Mouse (Mus musculus) retina, postnatal 1 day (tissue): ENCODE data around the gene Nupl1.

Source experiments
- DNase-seq: peaks from one replicate; pipeline ENCODE4 v3.0.0-alpha.2; 2012

The Nupl1 gene

DNA sequence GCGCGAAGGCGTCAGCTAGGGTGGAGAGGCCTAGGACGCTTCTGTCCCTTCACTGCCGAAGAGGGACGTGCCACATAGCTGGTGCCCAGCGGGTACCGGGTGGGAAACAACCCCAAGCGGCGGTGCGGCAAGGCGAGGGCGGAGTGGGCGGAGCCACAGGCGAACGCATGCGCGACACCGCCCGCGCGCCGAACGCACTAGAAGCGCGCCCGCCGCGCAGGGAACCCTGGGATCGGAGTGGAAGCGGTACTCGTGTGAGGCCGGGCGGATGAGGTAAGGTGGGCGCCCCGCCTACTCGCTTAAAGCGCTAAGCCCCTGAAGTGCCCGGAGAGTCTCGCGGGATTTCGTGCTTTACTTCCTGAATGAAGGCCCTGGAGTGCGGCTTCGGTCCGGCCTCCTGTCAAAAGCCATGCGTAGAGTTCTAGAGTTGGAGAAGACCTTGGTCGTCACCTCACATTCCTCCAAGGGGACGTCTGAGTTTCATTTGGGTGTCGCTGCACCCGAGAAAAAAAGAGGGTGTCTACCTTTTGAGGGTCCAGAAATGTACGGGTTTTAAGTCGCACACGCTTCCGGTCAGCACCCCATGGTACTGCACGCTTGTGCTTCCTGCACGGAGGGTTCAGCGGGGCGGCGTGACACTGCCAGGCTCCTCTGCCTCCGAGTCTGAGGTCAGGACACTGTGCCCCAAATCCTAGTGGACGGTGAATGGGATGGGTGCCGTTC lies at the start of gene Nupl1, which contains the start of gene Gm49336:
TSS of gene Nupl1 (minus strand) at position 151 of the 723 bp plus-strand sequence.
TSS of gene Gm49336 (minus strand) at position 227 of the 723 bp plus-strand sequence.
- peak; percentile 100 for DNase-seq

DNA sequence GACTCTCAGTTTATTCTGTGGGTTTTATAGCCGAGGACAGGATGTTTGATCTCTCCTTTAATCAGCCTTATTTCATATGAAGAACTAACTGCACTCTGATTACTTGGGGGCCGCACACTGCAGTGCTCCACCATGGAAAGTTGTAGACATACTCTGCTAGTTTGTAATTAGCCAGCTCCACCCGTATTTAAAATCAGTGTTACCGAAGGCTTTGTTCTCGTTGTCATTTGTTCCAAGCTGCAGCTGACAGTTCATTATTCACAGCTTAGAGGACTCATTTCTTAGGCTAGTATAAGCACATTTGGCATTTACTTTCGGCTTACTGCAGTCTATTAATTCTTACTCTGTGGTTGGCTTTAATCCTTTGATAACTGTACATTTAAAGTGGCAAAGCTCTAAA lies 49.8 kb upstream of the Nupl1 start:
- DNase-seq, result peak; percentile 64

DNA sequence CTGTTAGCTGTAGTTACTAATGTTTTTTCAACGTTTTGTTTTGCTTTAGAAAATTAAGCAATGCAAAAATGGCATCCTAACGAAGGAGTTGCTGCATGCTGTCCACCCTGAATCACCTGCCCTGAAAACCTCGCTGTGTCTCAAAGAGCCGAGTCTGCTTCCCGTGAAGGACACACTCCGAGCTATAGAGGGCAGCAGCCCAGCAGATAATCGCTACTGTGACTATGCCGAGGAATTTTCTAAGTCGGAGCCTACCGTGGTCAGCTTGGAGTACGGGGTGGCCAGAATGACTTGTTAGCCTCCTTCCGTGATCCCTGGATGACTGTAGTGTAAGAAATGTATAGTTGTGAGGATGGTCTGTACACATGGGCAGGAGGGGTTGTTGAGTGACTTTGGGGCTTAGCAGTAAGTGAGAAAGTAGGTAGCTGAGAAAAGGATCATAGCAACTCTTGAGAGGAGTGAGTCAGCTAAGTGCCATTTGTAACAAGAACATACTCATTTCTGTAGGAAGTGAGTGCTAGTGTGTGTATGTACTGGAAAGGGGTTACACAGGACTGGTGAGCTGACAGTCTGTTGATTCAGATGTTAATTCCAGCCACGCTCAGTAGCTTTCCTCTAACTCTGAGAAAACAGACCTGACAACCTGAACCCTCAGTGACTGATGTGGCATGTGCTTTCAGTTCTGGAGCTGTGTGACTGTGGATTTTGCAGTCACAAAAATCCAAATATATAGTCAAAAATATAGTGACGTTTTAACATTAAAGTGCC lies 49.2 kb upstream of the Nupl1 start:
- peak; percentile 68 for DNase-seq

DNA sequence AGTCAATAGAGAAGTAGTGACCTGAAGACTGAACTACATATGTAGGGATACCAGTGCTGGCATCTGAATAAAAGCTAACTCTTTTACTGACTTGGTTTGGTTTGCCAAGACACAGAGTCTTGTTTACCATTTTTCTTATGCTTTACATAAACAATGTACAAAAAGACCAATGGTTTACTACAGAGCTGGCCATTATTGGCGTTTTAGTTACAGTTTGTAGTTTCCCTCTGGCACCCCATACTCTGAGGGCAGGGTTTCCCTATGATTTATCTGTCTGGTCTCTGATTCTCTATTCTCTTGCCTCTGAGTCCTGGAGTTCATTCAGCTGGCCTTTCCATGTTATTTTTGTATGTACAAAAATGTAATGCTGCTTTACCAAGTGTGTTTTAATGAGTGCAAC lies 44.3 kb upstream of the Nupl1 start:
- DNase-seq, result no peak

- no peak for DNase-seq
These were observed 39.1 kb upstream of the Nupl1 start for GRCm38 (mm10) chr14:60290363-60290762.

DNA sequence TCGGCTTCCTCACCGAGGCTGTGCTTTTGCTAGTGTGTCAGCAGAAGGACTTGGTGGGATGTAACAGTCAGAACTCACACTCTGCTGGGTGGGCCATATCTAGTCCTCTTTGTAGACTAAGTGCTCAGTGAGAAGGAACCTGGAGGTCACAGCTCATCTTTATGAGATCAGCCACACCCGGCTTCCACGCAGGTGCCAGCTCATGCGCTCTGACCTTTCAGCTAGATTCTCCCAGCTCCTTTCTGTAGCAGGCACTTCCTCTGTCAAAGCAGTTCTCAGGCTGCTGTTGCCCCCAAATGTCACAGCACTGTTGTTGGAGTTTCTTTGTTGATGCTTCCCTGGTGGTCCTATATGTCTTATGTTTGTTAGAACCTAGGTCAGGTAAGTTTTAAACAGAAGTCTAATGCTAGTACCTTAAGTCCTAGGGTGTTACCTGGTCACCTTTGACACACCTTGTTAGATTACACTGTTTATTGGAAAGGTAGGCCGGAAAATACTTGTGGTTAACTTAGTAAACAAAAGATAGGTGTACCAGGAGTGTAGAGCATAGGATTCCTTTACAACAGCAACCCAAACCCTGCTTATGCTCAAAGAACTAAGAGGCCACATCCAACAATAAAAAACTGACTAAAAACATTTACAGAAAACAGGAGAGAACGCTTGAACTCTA lies 35.1 kb upstream of the Nupl1 start:
- no peak for DNase-seq

DNA sequence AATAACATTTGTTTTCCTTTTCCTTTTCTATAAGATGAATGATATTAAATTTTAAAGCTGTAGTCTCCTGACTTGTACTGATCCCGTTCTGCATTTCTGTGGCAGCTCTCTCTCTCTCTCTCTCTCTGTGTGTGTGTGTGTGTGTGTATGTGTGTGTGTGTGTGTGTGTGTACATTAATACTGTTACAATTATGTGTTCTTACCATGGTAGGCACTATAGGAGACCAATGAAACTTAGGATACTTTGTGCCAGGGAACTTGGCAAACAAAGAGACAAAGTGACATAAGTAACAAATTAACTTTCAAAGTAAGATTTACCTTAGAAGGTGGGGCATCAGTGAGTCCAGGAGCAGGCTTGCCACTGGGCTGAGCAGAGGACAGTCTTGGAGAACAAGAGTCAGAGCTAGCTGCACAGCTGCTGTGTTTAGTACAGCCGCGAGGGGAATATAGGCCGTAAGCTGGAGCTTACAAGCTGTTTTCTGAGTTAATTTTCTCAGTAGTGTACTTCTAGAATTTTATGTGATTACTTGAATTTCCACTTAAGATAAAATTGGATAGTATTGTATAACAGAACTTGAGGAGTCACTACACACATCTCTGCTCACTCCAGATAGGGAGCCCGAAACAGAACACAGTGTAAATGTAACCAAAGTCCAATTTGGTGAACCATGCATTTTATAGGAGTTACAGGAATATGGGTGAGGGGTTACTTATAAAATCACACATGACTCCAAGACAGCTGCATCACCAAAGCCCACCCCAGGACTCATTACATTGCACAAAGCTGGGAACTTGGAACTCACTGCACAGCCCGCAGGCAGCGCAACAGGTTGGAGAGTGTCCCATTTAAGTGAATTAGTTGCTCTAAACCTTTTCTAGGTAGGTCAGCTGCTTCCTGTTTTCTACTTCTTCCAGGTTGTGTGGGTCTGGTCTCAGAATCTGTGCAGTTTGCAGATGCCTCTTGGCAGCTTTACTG lies 24.4 kb upstream of the Nupl1 start:
- DNase-seq, result no peak

DNA sequence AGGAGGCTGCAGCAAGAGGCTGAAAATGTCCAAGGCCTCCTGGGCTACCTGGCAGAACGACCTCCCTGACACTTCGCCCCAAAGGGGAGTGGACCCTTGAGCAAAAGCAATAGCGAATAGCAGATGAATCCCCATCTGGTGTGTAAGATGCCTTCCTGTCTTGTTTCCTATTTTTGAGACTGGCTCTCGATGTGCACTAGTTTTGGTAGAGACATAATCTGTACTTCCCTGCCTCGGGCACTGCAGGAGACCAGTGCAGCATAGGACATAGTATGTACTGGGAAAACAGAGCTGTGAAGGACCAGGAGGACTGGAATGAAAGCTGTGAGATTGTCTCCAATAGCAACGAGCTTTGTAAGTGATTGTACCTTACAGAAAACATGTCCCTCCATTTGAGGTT lies 22.1 kb upstream of the Nupl1 start:
- DNase-seq, result no peak

GRCm38 (mm10) chr14:60269333-60269732 lies 18.1 kb upstream of the Nupl1 start:
- DNase-seq, result no peak

GRCm38 (mm10) chr14:60264990-60265876 lies 14.0 kb upstream of the Nupl1 start, which contains the start of gene Mtmr6:
Gene Mtmr6, plus strand, starts transcription at chr14:60265228.
- DNase-seq, result peak; percentile 99

GRCm38 (mm10) chr14:60262316-60262715 lies 11.1 kb upstream of the Nupl1 start:
- peak; percentile 64 for DNase-seq

DNA sequence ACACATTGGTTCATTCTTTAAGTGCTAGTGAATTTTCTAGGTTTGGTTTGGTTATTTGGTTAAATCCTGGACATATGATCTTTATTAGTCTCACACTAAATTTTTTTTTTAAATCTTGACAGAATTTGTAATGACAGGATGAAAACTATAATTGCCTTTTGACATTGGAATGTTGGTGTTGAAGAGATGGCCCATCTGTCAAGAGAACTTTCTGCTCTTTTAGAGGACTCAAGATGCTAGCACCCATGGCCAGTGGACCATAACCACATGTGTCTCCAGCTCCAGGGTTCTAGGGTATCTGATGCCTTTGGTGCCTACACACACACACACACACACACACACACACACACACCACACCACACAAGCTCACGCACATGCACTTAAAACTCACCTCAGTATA lies 6.6 kb upstream of the Nupl1 start:
- no peak for DNase-seq

- no peak for DNase-seq
These were observed 5.9 kb upstream of the Nupl1 start for GRCm38 (mm10) chr14:60257101-60257500.

DNA sequence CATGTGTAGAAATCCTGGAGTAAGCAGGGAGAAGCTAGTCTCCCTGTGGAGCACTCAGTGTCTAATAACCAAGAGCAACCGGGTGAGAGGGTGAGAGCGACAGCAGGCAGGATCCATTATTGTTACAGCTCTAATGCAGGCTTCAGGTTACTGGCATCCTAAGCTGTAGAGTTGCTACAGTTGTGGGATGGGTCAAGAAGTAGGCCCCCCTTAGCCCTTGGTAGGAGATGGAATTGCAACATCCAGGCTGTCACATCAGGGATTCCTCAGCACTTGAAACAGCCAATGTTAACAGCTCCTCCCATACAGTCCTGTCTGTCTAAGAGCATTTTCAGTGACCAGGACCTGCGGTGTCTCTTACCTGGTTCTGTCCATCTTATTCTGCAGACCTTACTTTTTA lies 5.1 kb upstream of the Nupl1 start:
- DNase-seq, result peak; percentile 26

DNA sequence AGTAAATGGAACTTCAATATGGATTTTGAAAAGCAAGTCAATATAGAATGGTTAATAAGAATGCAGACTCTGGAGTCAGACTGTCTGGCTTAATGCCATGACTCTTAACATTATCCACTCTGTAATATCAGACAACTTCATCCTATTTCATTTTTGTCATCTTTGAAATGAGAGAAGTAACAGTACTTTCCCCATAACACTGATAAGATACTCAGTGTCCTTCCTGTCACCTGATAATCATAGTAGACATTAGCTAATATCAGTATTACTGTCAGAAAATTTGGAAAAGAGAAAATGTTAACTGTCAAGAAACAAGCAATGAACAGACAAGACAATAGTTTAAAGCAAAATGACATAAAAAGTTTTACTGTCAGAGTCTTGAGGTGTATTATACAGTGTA lies 3.5 kb upstream of the Nupl1 start:
- DNase-seq, result no peak

GRCm38 (mm10) chr14:60253466-60253865 lies 2.2 kb upstream of the Nupl1 start:
- DNase-seq, result no peak

GRCm38 (mm10) chr14:60252004-60253000 lies 1.1 kb upstream of the Nupl1 start:
- DNase-seq, result peak; percentile 26

- DNase-seq, result no peak
These were observed 352 bp downstream of the Nupl1 start for GRCm38 (mm10) chr14:60250879-60251278.

DNA sequence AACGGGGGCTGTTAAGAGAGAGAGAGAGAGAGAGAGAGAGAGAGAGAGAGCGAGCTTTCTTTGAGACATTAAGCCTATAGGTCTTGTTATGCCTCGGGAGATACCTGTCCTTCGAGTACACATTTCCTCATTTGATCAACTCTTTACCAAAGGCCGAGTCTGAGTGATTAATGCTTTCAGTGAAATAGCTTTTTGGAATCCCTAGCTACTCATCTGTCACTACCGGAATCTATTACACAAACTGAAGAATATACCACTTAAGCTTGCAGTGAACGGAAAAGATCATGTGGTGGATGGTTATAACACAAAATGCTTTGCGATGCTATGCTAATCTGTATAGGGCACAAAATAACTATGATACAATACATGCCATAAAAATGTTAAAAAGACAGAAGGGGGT lies 865 bp downstream of the Nupl1 start:
- DNase-seq, result peak; percentile 8

DNA sequence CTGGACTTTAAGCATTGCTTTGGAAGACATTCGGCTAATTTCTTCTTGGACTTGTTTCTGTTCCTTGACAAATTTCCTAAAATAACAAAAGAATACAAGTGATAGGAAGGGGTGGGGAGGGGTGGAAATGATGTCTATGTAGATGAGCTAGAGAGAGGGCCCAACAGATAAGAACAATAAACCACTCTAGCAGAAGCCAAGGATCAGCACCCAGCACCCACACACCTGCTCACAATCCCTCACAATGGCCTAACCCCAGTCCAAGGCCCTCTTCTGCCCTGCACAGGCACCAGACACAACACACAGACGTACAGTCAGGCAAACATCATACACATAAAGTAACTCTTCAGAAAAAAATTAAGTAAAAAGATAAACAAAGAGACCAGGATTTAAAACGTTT lies 12.7 kb downstream of the Nupl1 start:
- DNase-seq, result no peak
